Mouse (Mus musculus) kidney, postnatal 10 days (tissue): ENCODE measurements around the gene Clint1.
A peak's percentile ranks its signal among the peaks of the same experiment; 100 is the strongest.
"Not testable (repeated sequence)": the region's sequence is repeated elsewhere in the genome, so short reads cannot be mapped to it uniquely, and the experiment has no call there.

Experiments
- DNase-seq: peaks from one replicate; pipeline ENCODE4 v3.0.0; 2021; ENCODE audit warnings: mixed read lengths

The Clint1 gene

GRCm38 (mm10) chr11:45849203-45849602, 2.6 kb upstream of the Clint1 start:
- no peak for DNase-seq

GRCm38 (mm10) chr11:45849859-45850258, 2.0 kb upstream of the Clint1 start:
- no peak for DNase-seq

- DNase-seq: no peak
Measured at GRCm38 (mm10) chr11:45850317-45850716, 1.5 kb upstream of the Clint1 start.

- peak; percentile 67 for DNase-seq
Measured at GRCm38 (mm10) chr11:45852124-45852994, 508 bp downstream of the Clint1 start.

- no peak for DNase-seq
Measured at GRCm38 (mm10) chr11:45852995-45853317, 1.1 kb downstream of the Clint1 start.

GRCm38 (mm10) chr11:45853916-45854315, 2.1 kb downstream of the Clint1 start:
- DNase-seq: no peak

- no peak for DNase-seq
Measured at GRCm38 (mm10) chr11:45854381-45854780, 2.5 kb downstream of the Clint1 start.

- DNase-seq: peak; percentile 37
Measured at GRCm38 (mm10) chr11:45855407-45856148, 3.7 kb downstream of the Clint1 start.

GRCm38 (mm10) chr11:45856149-45856516, 4.3 kb downstream of the Clint1 start:
- DNase-seq: no peak

- DNase-seq: no peak
Measured at GRCm38 (mm10) chr11:45861334-45861733, 9.5 kb downstream of the Clint1 start.

- no peak for DNase-seq
Measured at GRCm38 (mm10) chr11:45864409-45864808, 12.6 kb downstream of the Clint1 start.

GRCm38 (mm10) chr11:45865861-45866260, 14.0 kb downstream of the Clint1 start:
- no peak for DNase-seq

GRCm38 (mm10) chr11:45866534-45866933, 14.7 kb downstream of the Clint1 start:
- no peak for DNase-seq

- no peak for DNase-seq
Measured at GRCm38 (mm10) chr11:45873666-45874065, 21.8 kb downstream of the Clint1 start.

- DNase-seq: no peak
Measured at GRCm38 (mm10) chr11:45874251-45874650, 22.4 kb downstream of the Clint1 start.

GRCm38 (mm10) chr11:45875351-45875935, 23.6 kb downstream of the Clint1 start:
- DNase-seq: no peak

- no peak for DNase-seq
Measured at GRCm38 (mm10) chr11:45876036-45876435, 24.2 kb downstream of the Clint1 start.

GRCm38 (mm10) chr11:45879366-45879765, 27.5 kb downstream of the Clint1 start:
- DNase-seq: not testable (repeated sequence)

GRCm38 (mm10) chr11:45881026-45881682, 29.3 kb downstream of the Clint1 start:
- peak; percentile 79 for DNase-seq

GRCm38 (mm10) chr11:45881683-45882068, 29.8 kb downstream of the Clint1 start:
- no peak for DNase-seq

GRCm38 (mm10) chr11:45883270-45883931, 31.6 kb downstream of the Clint1 start:
- DNase-seq: peak; percentile 71

GRCm38 (mm10) chr11:45884029-45884428, 32.2 kb downstream of the Clint1 start:
- no peak for DNase-seq
